Mouse (Mus musculus): ENCODE measurements around the gene Elmod1.
"Not testable (repeated sequence)": the region's sequence is repeated elsewhere in the genome, so short reads cannot be mapped to it uniquely, and the experiment has no call there.

The Elmod1 gene

DNA sequence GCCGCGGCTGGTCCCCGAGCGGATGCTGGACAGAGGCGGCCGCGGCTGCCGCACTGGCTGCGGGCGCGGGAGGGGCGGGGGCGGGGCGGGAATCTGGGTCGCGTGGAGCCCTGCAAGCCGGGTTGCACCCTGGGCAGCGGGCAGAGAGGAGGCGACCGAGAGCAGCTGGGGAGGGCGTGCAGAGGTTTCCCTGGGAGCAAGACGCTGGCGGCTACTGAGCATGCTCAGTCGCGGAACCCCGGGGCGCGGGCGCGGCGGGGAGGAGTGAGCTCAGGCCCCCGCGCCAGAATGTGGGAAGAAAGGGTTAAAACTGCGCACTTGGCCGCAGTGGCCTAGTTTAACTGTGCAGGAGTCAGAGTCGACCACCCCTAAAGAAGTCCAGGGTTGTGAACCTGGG is at the start of gene Elmod1:
Gene Elmod1 (minus strand): TSS at position 180 of the 397 bp plus-strand sequence.
- ATAC-seq (ENCODE audit: insufficient number of reproducible peaks, low FRiP score, low TSS enrichment) = peak; percentile 61

DNA sequence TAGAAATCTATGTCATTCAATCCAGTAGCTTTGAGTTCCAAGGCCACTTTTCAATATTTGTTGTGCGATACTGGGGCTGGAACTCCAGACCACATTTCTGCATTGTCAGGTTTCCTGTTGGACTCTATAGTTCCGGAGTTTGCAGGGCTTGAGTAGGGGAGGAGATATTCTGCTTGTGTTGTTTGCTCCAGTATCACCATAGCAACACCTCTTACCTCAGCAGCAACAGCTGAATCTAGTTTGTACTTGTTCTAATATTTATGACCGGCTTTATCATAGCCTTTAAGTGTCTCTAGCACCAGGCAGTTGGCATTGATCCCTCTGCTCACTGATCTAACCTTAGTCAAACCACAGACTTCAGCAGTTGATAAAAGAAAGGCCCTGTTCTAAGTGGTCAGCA is 47.7 kb upstream of the Elmod1 start:
- no peak for ATAC-seq (ENCODE audit: insufficient number of reproducible peaks, low FRiP score, low TSS enrichment)

DNA sequence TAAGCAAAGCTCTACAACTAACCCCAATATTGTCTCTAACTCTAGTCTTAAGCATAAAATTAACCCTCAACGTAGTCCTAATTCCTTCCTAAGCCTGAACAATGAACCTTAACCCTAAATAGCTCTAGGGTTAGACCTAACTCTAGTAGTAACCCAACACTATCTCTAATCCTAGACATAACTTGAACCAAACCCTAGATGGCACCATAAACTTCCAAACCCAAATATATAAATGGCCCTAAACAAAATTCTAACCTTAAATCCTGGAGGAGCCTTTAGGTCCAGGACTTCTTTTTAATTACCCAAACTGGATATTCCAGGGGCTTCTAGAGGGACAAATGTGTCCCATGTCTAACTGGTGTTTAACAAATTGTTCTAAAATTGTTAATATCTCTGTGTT is 19.4 kb upstream of the Elmod1 start:
- no peak for ATAC-seq (ENCODE audit: insufficient number of reproducible peaks, low FRiP score, low TSS enrichment)

DNA sequence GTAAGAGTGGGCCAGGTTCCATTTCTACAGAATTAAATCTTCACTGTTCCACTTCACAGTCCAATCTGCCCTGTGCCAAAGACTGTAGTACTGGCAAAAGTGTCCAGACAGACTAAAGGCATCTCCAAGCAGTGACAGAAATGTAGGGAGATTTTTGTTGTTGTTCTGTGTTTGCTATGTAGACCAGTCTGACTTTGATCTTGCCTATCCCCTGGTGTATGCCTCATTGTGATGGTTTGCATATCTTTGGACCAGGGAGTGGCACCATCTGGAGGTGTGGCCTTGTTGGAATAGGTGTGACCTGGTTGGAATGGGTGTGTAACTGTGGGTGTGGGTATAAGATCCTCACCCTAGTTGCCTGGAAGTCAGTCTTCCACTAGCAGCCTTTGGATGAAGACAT is 17.5 kb upstream of the Elmod1 start:
- ATAC-seq (ENCODE audit: insufficient number of reproducible peaks, low FRiP score, low TSS enrichment) = not testable (repeated sequence)

DNA sequence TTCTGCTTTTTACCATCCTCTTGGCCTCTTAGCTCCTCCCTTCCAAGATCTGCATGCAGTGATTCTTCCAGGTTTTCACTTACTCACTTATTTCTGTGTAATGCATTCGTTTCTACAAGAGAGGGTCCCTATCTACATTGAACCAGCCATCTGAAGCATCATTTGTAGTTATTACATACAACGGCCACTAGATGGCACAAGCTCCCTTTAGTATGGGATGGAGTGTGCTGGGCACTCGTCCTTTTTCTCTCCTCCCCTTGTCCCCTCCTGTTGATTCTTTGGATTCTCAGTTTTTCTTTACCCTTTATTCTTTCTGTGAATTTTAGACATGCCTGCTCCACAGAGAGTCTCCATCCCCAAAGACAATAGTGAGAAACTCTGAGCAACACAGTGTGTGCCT is 15.8 kb upstream of the Elmod1 start:
- 0 out of 2 replicates have a peak, but pooled peaks have one; percentile 6 for ATAC-seq (ENCODE audit: insufficient number of reproducible peaks, low FRiP score, low TSS enrichment)

DNA sequence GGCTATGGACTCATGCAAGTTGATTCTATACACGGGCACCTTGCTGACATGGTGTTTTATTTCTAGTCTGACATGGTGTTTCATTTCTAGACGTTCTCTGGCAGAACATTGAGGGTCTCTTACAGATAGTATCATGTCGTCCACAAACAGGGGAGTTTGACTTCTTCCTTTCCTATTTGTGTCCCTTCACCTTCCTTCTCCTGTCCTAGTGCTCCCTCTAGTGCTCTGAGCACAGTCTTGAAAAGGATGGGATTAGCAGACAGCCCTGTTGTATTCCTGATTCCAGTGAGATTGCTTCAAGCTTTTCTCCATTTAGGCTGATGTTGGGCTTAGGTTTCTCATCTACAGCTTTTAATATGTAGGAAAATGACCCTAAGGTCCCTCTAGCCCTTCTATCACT is 11.9 kb upstream of the Elmod1 start:
- no peak for ATAC-seq (ENCODE audit: insufficient number of reproducible peaks, low FRiP score, low TSS enrichment)

DNA sequence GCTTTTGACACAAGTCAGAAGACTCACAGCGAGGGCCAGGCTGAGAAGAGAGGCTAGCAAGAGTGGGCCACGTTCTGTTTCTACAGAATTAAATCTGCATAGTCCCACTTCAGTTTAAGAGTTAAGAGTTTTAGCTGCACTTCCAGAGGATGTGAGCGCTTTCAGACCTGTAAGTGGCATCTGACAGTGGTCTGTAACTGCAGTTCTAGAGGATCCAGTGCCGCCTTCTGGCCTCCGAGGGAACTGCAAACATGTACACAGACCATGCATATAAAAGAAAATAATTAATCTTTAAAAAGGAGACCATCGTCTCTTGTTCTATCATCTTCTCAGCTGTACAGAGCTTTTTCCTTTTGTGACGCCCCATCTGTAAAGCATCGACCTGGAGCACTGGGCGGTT is 9.8 kb upstream of the Elmod1 start:
- ATAC-seq (ENCODE audit: insufficient number of reproducible peaks, low FRiP score, low TSS enrichment) = no peak

DNA sequence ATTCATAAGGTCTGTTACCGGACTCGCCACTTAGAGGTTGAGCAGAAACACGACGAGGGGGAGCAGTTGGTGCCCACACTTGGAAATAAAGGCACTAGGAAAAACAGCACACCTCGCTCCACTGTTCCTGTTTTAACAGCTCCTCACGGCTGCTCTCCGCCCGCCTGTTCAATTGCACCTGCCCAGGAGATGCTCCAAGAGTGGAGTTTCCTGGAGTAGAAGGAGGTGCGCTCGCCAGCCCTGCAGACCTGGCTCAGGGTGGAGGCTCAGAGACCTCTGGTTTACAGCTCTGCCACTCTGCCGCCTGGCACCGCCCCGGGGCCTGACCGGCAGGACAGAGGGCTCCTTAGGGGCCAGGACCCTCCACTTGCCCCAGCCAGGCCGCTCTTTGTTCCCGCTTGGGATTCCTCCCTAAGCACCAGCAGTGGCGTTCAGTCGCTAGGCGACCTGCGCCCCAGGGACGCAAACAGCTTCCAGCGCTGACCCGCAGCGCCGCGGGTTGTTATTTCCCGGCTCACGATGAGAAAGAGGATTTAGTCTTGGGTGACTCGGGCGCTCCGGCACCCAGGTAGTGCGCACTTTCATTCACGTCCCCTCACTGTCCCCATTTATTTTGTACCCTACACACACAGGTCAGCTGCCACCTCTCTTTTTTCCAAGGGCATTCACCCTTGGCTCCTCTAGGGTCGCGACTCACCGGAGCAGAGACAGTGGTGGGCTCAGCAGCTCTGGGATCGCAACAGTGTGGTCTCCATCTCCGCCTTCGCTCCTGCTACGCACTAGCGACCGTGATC is 576 bp downstream of the Elmod1 start:
- peak; percentile 80 for ATAC-seq (ENCODE audit: insufficient number of reproducible peaks, low FRiP score, low TSS enrichment)

DNA sequence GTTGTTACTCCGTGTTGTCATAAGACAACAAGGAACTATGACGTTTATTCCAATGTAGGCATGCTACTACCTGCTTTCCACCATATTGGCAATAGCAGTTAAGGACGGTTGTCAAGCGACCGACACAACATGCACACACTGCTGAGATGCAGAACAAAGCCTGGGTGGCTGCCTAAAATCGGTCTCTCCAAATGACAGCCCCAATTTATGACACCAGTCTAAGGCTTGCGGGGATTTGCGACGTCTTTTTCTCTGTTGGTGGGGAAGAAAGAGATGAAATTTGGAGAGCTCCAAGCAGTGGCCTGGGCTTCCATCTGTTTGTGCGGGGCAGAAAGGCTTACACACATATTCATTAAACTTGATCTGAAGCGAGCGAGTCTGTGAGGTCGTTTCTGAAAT is 1.2 kb downstream of the Elmod1 start:
- 0 out of 2 replicates have a peak, but pooled peaks have one; percentile 29 for ATAC-seq (ENCODE audit: insufficient number of reproducible peaks, low FRiP score, low TSS enrichment)

DNA sequence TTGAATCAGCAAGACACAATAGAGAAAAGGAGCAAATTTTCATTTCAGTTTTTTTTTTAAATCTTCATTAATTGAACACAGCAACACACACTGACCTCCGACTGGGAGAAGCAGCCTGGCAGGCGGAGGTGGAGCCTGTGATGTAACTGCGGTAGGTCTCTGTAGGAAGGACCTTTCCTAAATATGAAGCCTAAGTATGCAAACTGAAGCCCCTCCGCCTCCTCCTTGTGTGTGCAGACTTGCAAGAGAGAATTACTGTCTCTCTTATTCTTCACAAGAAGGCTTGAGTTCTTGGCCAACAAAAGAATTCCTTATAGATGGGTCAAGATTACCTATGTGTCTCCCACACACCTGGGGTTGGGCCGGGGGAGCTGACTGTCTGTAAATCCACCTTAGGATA is 1.9 kb downstream of the Elmod1 start:
- no peak for ATAC-seq (ENCODE audit: insufficient number of reproducible peaks, low FRiP score, low TSS enrichment)

DNA sequence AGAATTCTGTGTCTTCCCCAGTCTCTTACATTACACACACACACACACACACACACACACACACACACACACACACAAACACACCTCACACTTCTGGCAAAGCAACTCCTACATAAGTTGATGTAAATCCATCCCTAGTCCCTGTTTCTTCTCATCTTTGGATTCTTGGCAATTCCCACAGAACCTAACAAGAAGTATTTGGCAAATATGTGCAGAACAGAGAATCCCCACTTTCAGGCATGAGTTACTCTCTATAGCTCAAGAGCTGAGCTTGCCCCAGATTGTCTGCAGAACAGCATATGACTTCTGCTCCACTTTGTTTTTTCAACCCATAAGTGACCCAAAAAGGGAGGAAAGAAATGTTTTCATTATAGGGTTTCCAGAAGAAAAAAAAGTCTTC is 2.7 kb downstream of the Elmod1 start:
- no peak for ATAC-seq (ENCODE audit: insufficient number of reproducible peaks, low FRiP score, low TSS enrichment)

DNA sequence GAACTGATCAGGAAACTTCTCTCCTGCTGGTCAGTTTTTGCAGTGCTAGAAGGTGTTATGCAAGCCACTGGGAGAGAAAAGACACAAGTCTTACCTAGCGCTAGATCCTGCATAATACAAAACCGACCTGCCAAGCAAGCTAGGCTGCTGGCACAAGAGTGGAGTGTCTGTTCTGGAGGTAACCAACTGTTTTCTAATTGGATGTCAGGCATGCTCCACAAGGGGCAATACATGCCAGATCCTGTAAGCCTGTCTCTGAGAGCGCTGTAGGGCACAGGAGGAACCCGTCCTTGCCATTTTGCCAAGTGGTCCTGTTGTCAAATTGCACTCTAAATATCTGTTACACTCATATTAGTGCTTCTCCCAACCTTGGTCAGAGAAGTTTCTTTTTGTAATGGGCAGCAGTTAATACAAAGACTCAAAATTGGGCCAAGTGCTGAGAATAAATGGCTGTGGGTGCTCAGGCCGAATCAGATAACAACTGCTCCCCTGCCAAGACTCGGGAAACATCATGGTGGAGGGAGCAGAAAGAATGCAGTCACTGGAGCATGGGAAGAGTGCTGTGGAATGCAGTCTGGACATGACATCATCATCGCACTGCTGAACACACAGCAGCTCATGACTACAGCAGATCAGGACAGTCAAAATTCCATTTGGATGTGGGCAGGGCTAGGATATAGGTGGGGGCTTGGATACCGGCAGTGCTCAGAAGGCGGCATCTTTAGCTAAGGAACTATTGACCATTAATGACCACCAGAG is 7.3 kb downstream of the Elmod1 start:
- ATAC-seq (ENCODE audit: insufficient number of reproducible peaks, low FRiP score, low TSS enrichment) = peak; percentile 98

DNA sequence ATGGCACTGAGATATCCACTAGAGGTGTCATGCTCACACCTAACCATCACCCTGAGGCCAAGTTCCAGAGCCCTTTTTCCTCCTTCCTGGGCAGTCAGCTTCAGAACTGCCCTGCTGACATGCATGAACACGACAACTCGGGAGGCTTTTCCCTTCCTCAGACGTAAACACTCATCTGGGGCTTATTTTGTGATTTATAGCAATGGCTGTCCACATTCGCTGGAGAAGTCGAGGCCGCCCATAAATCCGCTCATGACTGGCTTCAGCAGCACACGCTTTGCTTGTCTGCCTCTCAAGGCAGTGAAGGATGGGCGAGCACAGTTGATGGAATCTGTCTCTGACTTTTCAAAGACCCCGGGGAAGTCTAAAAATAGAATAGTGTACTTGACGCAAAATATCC is 18.1 kb downstream of the Elmod1 start:
- ATAC-seq (ENCODE audit: insufficient number of reproducible peaks, low FRiP score, low TSS enrichment) = no peak

DNA sequence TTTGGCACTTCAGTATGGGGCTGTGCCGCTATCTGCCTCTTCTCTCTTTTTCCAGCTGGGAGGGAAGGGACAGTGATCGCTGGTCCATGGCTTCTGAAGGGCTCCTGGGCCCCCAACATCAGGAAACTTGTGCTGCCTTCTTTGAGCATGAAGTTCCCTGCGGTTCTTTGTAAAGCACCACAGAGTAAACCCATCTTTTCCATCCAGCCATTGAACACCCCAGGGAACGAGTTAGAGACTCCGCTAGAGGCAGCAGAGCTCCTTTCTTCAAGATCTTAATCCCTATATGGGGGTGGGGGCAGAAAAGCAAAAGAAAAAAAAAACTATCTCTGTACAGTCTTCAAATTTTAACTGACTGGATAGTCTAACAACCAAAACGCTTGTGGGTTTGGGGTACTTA is 20.2 kb downstream of the Elmod1 start:
- ATAC-seq (ENCODE audit: insufficient number of reproducible peaks, low FRiP score, low TSS enrichment) = no peak

DNA sequence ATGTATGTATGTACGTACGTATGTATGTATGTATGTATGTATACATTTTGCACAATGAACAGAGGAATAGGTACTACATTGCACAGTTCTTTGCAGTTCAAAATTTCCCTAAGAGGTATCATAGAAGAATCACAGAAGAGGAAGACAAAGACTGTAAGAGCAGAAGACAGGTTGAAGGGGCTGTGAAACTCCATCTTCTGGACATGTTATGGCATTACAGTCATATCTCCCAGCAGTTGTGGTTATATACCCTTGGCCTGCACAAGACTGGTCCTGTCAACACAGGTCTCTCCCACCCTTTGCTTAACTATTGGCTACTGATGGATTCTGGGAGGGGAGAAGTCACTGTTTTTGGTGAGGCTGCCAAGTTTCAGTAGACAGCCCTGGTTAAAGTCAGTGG is 27.6 kb downstream of the Elmod1 start:
- no peak for ATAC-seq (ENCODE audit: insufficient number of reproducible peaks, low FRiP score, low TSS enrichment)

DNA sequence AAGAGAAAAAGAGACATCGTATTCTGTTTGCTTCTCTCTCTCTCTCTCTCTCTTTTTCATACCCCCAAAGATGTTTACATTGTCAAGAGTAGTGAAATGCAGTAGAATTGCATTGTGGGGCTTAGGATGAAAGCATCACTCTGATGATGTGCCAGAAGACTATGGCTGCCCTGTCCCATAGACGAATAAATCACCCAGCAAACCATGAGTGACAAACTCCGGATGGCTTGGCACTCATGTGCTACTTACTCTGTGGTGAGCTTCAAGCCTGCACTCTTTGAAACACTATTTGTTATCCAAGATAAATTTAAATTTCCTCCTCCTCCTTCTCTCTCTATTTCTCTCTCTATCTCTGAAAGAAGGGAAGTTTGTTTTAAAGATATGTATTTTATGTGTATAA is 36.5 kb downstream of the Elmod1 start:
- ATAC-seq (ENCODE audit: insufficient number of reproducible peaks, low FRiP score, low TSS enrichment) = no peak

DNA sequence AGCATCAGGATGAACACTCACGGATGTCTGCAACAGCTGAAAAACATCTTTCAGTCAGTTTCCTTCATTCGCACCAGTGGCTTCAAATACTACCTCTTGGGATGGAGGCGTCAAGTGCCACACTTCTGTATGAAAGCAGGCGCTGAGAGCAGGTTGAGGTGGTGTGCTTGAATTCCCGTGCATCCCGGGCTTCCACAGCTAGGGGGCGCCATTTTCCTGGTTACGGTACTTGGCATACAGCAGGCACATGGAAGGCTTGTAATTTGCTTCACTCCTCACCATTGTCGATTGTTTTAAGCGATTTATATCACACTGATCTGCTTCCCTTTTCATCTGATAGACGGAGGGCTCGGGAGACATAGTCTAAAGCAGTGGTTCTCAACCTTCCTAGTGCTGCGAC is 40.9 kb downstream of the Elmod1 start:
- ATAC-seq (ENCODE audit: insufficient number of reproducible peaks, low FRiP score, low TSS enrichment) = peak; percentile 40; the same call in 1 of the 2 replicates

DNA sequence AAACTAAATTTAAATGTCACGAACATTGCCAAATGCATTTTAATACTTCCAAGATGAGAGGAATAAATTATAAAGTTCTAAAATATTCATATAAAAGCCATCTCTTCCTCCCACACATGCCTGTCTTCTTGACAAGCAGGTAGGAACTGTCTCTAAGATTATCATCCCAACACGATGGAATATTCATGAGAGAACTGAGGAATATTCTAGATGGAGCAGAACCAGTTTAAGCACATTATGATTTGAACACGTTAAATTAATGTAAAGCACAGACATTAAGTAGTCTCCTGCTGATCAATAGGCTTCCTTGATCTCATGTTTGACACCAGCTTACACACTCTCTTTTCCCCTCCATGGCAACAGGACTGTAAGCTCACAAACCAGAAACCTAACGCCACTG is 41.7 kb downstream of the Elmod1 start:
- no peak for ATAC-seq (ENCODE audit: insufficient number of reproducible peaks, low FRiP score, low TSS enrichment)

DNA sequence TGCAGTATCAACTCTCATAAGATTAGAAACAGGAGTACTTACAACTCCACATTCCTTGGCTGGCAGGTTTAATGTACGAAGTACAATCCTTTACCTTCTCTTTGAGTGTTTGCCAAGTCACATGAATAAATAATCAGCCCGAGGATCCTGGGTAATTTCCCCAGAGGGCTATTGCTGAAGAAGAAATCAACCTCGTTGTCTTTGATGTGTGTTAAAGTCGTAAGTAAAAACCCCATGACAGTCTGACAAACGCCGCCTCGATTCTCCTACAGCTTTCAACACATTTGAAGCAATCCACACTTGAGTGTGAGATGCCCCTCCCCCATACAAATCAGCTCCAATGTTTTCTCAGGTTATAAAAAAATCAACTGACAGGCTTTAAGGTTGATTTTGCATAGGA is 44.2 kb downstream of the Elmod1 start:
- ATAC-seq (ENCODE audit: insufficient number of reproducible peaks, low FRiP score, low TSS enrichment) = no peak

DNA sequence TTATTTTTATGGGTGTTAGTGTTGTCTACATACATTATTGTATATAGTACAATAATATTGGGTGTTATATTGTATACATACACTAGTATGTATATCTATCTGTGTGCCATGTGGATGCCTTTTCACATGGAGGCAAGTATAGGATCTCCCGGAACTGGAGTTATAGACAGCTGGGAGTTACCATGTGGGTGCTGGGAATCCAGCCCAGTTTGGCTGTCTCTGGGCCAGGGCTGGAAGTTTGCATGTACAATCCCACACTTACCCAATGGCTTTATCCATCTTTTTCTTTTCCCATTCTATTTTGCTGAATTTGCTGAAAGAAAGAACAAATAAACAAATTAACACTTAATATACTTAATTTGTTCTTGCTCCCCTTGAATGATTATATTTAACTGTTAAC is 54.0 kb downstream of the Elmod1 start:
- ATAC-seq (ENCODE audit: insufficient number of reproducible peaks, low FRiP score, low TSS enrichment) = no peak

DNA sequence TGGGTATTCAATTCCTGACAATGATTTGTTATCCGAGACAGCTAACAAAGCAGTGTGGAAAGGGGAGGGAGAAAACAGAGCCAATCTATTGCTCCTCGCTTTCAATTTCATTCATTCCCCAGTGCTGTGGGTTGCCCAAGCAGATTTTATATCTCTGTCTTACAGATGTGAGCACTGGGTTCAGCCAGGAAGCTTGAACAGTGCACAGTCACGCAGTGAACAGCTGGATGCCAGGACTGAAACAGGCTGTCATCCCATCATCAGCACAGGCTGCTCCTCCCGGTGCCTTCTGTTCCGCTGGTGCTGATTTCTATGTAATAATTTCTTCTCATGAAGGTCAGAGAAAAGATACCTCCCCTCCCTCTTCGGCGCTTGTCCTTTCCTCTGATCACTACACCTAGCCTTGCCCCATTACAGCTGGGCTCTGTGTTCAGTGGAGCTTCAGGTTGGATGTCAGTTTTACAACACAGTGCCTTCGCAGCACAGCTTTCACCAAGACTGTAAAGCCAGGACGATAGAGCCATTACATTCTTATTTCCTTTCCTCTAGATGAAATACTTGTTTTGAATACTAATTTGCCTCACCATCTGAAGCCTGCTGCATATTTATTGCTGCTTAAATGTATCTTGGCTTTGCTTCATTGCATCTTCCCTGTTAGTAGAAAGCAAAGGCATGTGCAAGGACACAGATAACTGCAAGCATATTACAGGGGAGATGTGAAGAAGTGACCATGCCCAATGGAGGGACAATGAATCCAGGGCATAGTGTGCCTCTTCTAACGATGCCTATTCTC is 59.0 kb downstream of the Elmod1 start:
- ATAC-seq (ENCODE audit: insufficient number of reproducible peaks, low FRiP score, low TSS enrichment) = no peak

All from cerebellum, adult (tissue).